Mouse (Mus musculus) heart, embryonic 13.5 days (tissue): ENCODE measurements around the gene Baiap2l2. TPM values are rescaled to one million over a fixed set of nuclear protein-coding genes. Genes with fewer than 3 reads are reported as not detected.

Experiments used
- ATAC-seq: fragments of 200-750 bp; cut with Nextera tagmentation; 2 replicates; pipeline ENCODE4 v1.8.0; 2017; ENCODE audit warnings: moderate TSS enrichment; ENCODE audit not compliant: insufficient number of reproducible peaks, low FRiP score, low TSS enrichment; ENCODE audit errors: extremely low read depth
- H3K27ac ChIP-seq: fragments of 300-500 bp; sonication (generic); replicated peaks from 2 replicates; pipeline ENCODE4 v1.5.1; 2015; ENCODE audit warnings: moderate library complexity, mild to moderate bottlenecking, inconsistent platforms
- H3K27me3 ChIP-seq: fragments of 300-500 bp; sonication (generic); replicated peaks from 2 replicates; pipeline ENCODE4 v1.6.1; 2015; ENCODE audit warnings: mild to moderate bottlenecking, inconsistent platforms
- H3K36me3 ChIP-seq: fragments of 300-500 bp; sonication (generic); 2 replicates; pipeline ENCODE4 v1.6.1; 2015; ENCODE audit warnings: mild to moderate bottlenecking, inconsistent platforms
- H3K4me1 ChIP-seq: fragments of 300-500 bp; sonication (generic); 2 replicates; pipeline ENCODE4 v1.6.1; 2015; ENCODE audit warnings: inconsistent platforms
- H3K4me2 ChIP-seq: fragments of 300-500 bp; sonication (generic); 2 replicates; pipeline ENCODE4 v1.6.1; 2015; ENCODE audit warnings: inconsistent platforms, mild to moderate bottlenecking, moderate library complexity
- H3K4me3 ChIP-seq: fragments of 300-500 bp; sonication (generic); 2 replicates; pipeline ENCODE4 v1.5.1; 2015; ENCODE audit warnings: moderate library complexity, mild to moderate bottlenecking, inconsistent platforms
- H3K9ac ChIP-seq: fragments of 300-500 bp; sonication (generic); 2 replicates; pipeline ENCODE4 v1.6.1; 2015; ENCODE audit warnings: inconsistent platforms, mild to moderate bottlenecking, moderate library complexity
- H3K9me3 ChIP-seq: fragments of 300-500 bp; sonication (generic); 2 replicates; pipeline ENCODE4 v1.6.1; 2016; ENCODE audit warnings: inconsistent platforms
- WGBS: fragments of 180-500 bp; shearing (Covaris S2); methylation state at CpG from one replicate; pipeline ENCODE4 v1.1.7; 2015; ENCODE audit warnings: mixed read lengths; 5-methylcytosine and 5-hydroxymethylcytosine counted together
- polyA plus RNA-seq: library from polyadenylated mRNA; unstranded; fragments of >200 nt; fragmentation: Nextera tagmentation; extraction: Ambion mirVana; gene quantifications from 2 replicates; pipeline ENCODE4 v1.2.1, GENCODE M21; 2015

Gene Baiap2l2
- polyA plus RNA-seq, 1 experiment from 2014 or later: 10.6 TPM

GRCm38 (mm10) chr15:79298553-79298952, 13.2 kb upstream of the Baiap2l2 start:
- Histone ChIP-seq H3K27me3 (no peaks in the 10 kb centered on the region), H3K9me3 (no peaks in the 10 kb centered on the region), H3K36me3 (peaks cover 13% of the 10 kb centered on the region), H3K27ac (no peak overlapping the region), H3K4me1 (no peaks in the 10 kb centered on the region), H3K4me2 (no peak overlapping the region), H3K9ac (no peak overlapping the region), H3K4me3 (no peak overlapping the region)
- WGBS: 85% methylated on average over 6 of the region's 6 CpGs
- ATAC-seq: no peak

- Histone ChIP-seq H3K9ac (no peak overlapping the region), H3K4me2 (no peak overlapping the region), H3K4me1 (no peaks in the 10 kb centered on the region), H3K4me3 (no peak overlapping the region), H3K36me3 (no peaks in the 10 kb centered on the region; the same call in 1 of the 2 replicates), H3K27ac (no peak overlapping the region), H3K27me3 (no peaks in the 10 kb centered on the region), H3K9me3 (no peaks in the 10 kb centered on the region)
- ATAC-seq: no peak
- 83% methylated on average over 9 of the region's 9 CpGs for WGBS
Observed at GRCm38 (mm10) chr15:79292779-79293178, 7.4 kb upstream of the Baiap2l2 start.

GRCm38 (mm10) chr15:79290340-79290739, 5.0 kb upstream of the Baiap2l2 start:
- no peak for ATAC-seq
- Histone ChIP-seq H3K27ac (no peak overlapping the region), H3K9me3 (no peaks in the 10 kb centered on the region), H3K9ac (no peak overlapping the region), H3K4me3 (no peak overlapping the region), H3K4me1 (no peaks in the 10 kb centered on the region), H3K36me3 (peaks cover 6% of the 10 kb centered on the region; the same call in 1 of the 2 replicates), H3K27me3 (no peaks in the 10 kb centered on the region), H3K4me2 (no peak overlapping the region)
- 86% methylated on average over 3 of the region's 3 CpGs for WGBS

GRCm38 (mm10) chr15:79289441-79289840, 4.1 kb upstream of the Baiap2l2 start:
- no peak for ATAC-seq
- 82% methylated on average over 12 of the region's 12 CpGs for WGBS
- Histone ChIP-seq H3K4me2 (no peak overlapping the region), H3K4me1 (no peaks in the 10 kb centered on the region), H3K9me3 (no peaks in the 10 kb centered on the region), H3K4me3 (no peak overlapping the region), H3K27ac (no peak overlapping the region), H3K27me3 (no peaks in the 10 kb centered on the region), H3K9ac (no peak overlapping the region), H3K36me3 (peaks cover 6% of the 10 kb centered on the region; the same call in 1 of the 2 replicates)

GRCm38 (mm10) chr15:79288387-79288786, 3.0 kb upstream of the Baiap2l2 start:
- no peak for ATAC-seq
- peaks cover 6% of the 10 kb centered on the region; the same call in 1 of the 2 replicates for H3K36me3 ChIP-seq
- H3K4me3 ChIP-seq: no peak overlapping the region
- no peak overlapping the region for H3K9ac ChIP-seq
- WGBS: 76% methylated on average over 3 of the region's 3 CpGs
- no peak overlapping the region for H3K4me2 ChIP-seq
- no peaks in the 10 kb centered on the region for H3K4me1 ChIP-seq
- no peaks in the 10 kb centered on the region for H3K9me3 ChIP-seq
- no peak overlapping the region for H3K27ac ChIP-seq
- no peaks in the 10 kb centered on the region for H3K27me3 ChIP-seq

GRCm38 (mm10) chr15:79287091-79287490, 1.8 kb upstream of the Baiap2l2 start:
- no peak overlapping the region for H3K4me2 ChIP-seq
- H3K36me3 ChIP-seq: peaks cover 6% of the 10 kb centered on the region; the same call in 1 of the 2 replicates
- no peaks in the 10 kb centered on the region for H3K27me3 ChIP-seq
- WGBS: 84% methylated on average over 7 of the region's 7 CpGs
- no peaks in the 10 kb centered on the region for H3K9me3 ChIP-seq
- no peak overlapping the region for H3K4me3 ChIP-seq
- ATAC-seq: no peak
- no peak overlapping the region for H3K27ac ChIP-seq
- H3K4me1 ChIP-seq: no peaks in the 10 kb centered on the region
- H3K9ac ChIP-seq: no peak overlapping the region

GRCm38 (mm10) chr15:79286141-79286540, 804 bp upstream of the Baiap2l2 start:
- Histone ChIP-seq H3K36me3 (peaks cover 6% of the 10 kb centered on the region; the same call in 1 of the 2 replicates), H3K27ac (no peak overlapping the region)
- WGBS: 83% methylated on average over 7 of the region's 7 CpGs

GRCm38 (mm10) chr15:79283371-79283770, 2.0 kb downstream of the Baiap2l2 start:
- WGBS: 86% methylated on average over 4 of the region's 4 CpGs
- H3K27me3 ChIP-seq: no peaks in the 10 kb centered on the region

More at GRCm38 (mm10) chr15:79286141-79286540, 804 bp upstream of the Baiap2l2 start:
- H3K27me3 ChIP-seq: no peaks in the 10 kb centered on the region
- no peaks in the 10 kb centered on the region for H3K9me3 ChIP-seq
- no peak overlapping the region for H3K4me3 ChIP-seq
- H3K4me2 ChIP-seq: no peak overlapping the region
- ATAC-seq: no peak
- H3K9ac ChIP-seq: no peak overlapping the region
- H3K4me1 ChIP-seq: 0 out of 2 replicates have a peak, but pooled peaks cover 4% of the 10 kb centered on the region

GRCm38 (mm10) chr15:79282434-79282833, 2.9 kb downstream of the Baiap2l2 start:
- ATAC-seq: no peak
- peaks cover 6% of the 10 kb centered on the region; the same call in 1 of the 2 replicates for H3K36me3 ChIP-seq
- H3K4me1 ChIP-seq: peaks cover 4% of the 10 kb centered on the region; the same call in 1 of the 2 replicates
- H3K27me3 ChIP-seq: no peaks in the 10 kb centered on the region
- H3K27ac ChIP-seq: no peak overlapping the region
- no peak overlapping the region for H3K4me2 ChIP-seq
- no peaks in the 10 kb centered on the region for H3K9me3 ChIP-seq
- 72% methylated on average over 5 of the region's 5 CpGs for WGBS
- no peak overlapping the region for H3K4me3 ChIP-seq
- no peak overlapping the region for H3K9ac ChIP-seq

More at GRCm38 (mm10) chr15:79283371-79283770, 2.0 kb downstream of the Baiap2l2 start:
- Histone ChIP-seq H3K4me3 (no peak overlapping the region), H3K9me3 (no peaks in the 10 kb centered on the region), H3K4me1 (peaks cover 4% of the 10 kb centered on the region; the same call in 1 of the 2 replicates), H3K27ac (no peak overlapping the region), H3K4me2 (no peak overlapping the region), H3K9ac (no peak overlapping the region), H3K36me3 (peaks cover 6% of the 10 kb centered on the region; the same call in 1 of the 2 replicates)
- no peak for ATAC-seq

DNA sequence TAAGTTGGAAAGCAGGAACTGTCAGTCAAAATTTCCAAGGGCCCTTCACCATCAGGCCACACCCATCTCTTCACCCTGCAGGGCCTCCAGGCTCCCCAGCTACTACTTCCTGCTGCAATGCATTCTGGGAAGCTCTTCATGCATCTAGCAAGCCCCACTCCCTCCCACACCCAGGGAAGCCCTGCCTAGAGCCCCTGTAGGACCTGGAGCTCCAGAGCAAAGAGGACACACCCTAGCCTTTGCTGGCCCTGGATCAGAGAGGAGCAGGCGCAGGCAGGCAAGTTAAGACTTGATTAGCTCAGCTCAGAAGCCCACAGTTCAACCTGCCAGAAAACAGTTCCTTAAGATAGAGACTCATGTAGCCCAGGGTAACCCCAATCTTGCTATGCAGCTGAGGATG, 3.9 kb downstream of the Baiap2l2 start:
- Histone ChIP-seq H3K9me3 (no peaks in the 10 kb centered on the region), H3K27ac (no peak overlapping the region), H3K36me3 (peaks cover 4% of the 10 kb centered on the region; the same call in 1 of the 2 replicates), H3K4me3 (no peak overlapping the region), H3K9ac (no peak overlapping the region), H3K4me2 (no peak overlapping the region), H3K4me1 (peaks cover 4% of the 10 kb centered on the region; the same call in 1 of the 2 replicates), H3K27me3 (no peaks in the 10 kb centered on the region)
- WGBS: 69% methylated on average over 1 of the region's 1 CpGs
- ATAC-seq: no peak

DNA sequence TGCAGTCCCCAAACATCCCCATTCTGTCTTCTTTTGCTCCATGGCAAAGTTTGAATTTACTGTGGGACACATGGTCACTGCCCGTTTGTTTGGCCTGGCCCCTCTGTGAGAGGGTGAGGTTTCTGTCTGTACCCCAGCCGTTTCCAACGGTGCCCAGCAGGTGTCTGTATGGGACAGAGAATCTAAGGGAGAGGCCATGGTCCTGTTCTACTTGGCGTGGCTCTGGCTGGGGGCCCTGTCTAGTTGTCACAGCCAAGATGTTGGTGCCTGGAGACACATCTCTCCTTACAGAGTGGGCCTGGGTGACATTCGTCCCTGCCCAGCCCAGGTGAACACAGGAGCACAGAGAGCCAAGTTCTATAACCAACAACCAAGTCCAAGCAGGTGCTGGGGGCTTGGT, 4.5 kb downstream of the Baiap2l2 start:
- no peaks in the 10 kb centered on the region for H3K36me3 ChIP-seq
- no peak overlapping the region for H3K9ac ChIP-seq
- H3K27ac ChIP-seq: no peak overlapping the region
- no peaks in the 10 kb centered on the region for H3K9me3 ChIP-seq
- H3K27me3 ChIP-seq: no peaks in the 10 kb centered on the region
- H3K4me2 ChIP-seq: no peak overlapping the region
- ATAC-seq: no peak
- 53% methylated on average over 5 of the region's 5 CpGs for WGBS
- peaks cover 4% of the 10 kb centered on the region; the same call in 1 of the 2 replicates for H3K4me1 ChIP-seq
- H3K4me3 ChIP-seq: no peak overlapping the region

DNA sequence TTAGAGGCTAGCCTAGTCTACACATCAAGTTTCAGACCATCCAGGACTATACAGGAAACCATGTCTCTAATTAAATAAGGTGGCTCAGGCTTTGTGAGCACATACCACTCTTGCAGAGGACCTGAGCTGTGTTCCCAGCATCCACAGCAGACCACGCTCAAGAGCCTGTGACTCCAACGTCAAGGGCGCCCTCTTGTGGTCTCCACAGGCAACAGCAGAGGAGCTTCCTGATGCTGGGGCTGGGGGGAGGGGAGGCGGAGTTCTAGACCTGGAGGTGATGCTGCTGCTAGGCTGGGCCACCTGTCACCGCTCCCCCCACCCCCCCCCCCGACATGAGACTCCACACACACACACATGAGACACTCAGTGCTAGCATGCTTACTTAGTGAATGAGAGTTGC, 5.1 kb downstream of the Baiap2l2 start:
- no peak overlapping the region for H3K9ac ChIP-seq
- H3K27me3 ChIP-seq: no peaks in the 10 kb centered on the region
- ATAC-seq: no peak
- H3K4me1 ChIP-seq: peaks cover 4% of the 10 kb centered on the region; the same call in 1 of the 2 replicates
- H3K36me3 ChIP-seq: no peaks in the 10 kb centered on the region
- H3K4me2 ChIP-seq: no peak overlapping the region
- WGBS: 30% methylated on average over 6 of the region's 6 CpGs
- no peak overlapping the region for H3K4me3 ChIP-seq
- H3K27ac ChIP-seq: no peak overlapping the region
- no peaks in the 10 kb centered on the region for H3K9me3 ChIP-seq
